Mouse (Mus musculus): ENCODE measurements at regions not wholly inside any gene's neighbourhood (a gene's known extent, or its start where the extent isn't known, plus 50 kb on each side); places are given as distances from the start of the nearest gene placed in this dataset.
A peak's percentile ranks its signal among the peaks of the same experiment; 100 is the strongest.

DNA sequence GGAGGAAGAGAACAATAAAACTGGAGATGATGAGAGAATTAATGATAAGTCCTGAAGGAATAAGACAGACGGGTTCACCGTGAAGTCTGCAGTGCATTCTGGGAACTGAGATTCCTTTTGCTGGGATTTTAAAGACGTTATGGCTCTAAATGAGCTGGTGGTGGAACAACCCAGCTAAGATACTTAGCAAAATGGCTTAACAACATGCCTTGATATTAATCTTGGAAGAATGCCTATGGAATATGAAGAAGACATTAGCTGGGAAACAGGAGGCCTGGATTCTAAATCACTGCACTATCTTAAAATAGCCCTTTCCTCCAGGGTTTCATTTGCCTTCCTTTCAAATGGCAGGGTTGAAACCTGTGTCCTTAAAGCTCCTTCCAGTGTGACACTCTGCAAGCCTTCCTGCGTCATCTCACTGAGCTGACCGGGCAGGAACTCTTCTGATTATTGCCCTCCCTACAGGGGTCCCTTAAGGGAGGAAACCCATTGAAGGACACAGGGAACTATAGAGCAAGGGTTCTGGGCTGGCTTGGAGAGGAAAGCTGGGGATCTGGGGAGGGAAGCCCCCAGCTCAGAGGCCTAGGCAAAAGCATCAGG, 323.9 kb upstream of the Trib2 start:
- no peak for DNase-seq (ENCODE audit: low spot score in 2 of 2)

DNA sequence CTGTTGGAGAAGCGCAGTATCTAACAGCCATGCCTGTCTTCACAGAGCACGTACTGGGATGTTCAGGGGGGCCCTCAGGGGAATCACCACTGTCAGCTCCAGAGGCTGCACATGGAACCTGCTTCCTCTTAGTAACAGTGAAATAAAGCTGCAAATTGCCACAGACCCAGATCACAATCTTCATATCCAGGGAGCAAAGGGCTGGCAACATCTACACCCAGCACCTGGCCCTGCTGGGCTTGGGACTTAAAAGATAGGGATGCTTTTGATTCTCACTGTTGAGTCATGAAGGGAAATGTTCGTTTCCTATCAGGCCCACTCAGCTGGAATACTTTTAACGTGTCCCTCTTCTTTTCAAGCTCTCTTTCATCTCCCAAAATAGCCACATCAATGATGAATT, 322.4 kb upstream of the Trib2 start:
- DNase-seq (ENCODE audit: low spot score in 2 of 2): no peak

DNA sequence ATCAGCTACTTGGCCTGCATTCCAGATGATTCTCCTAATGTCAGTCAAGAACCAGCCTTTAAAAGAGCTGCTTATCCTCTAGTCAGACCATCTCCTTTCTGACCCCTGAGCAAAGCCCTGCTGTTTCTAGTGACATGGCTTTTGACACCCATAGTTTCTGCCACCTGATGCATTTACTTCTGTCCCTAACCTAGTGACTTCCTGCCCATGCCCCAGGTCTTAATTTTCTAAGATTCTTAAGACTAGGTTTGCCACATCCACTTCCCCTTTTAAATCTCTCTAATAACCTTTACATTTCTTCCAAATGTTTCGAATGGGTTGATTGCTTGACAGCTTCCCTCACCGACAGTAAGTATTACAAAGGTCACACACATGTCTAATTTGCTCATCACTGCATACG, 321.1 kb upstream of the Trib2 start:
- peak; percentile 49 to 59 for DNase-seq (ENCODE audit: low spot score in 2 of 2)

DNA sequence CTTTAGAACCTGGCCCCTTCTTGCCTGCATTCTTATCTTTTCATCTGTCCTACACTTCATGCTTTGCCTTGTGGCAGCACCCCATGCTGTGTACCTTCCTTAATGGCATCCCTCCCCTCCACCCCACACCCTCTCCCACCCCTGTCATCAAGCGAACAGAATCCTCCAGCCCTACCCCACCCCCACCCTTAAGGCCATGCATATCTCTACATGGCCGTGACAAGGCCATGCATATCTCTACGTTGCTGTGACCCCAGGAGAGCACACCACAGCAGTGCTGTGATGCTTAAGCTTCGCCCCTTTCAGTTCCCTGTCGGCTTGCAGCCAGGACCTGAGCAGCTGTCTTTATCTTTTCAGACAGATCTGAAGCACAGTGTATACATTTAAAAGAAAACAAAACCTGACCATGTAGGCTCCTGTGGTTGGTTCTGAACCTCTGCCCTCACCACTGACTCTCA, 319.5 kb upstream of the Trib2 start:
- peak; percentile 74 to 75 for DNase-seq (ENCODE audit: low spot score in 2 of 2)

DNA sequence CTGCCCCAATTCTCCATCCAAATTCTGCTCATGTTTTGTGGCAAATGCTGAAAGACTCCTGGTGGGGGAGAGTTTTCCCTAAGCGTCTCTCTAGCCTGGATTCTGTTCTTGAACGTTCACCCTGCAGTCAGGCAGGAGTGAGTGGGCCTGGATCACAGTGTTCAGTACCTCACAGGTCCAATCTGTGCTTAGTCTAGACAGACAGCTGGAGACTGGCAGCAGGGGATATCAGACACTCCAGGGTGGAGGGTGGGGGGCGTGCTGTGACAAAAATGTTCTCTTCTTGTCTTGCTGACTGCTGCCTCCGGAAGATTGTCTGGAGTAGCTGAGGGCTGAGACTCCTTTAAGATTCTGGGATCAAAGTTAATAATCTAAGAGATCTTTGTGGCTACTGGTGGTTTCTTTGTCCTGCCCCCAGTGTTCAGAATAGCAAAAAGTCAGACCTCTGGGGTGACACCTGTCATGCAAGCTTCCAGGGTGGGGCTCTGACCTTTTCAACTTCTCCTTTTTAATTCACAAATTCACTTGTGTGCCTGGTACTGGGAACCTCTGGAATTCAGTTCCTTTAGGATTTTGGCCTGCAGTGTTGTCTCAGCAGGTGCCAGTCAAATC, 319.0 kb upstream of the Trib2 start:
- DNase-seq (ENCODE audit: low spot score in 2 of 2): peak; percentile 60 to 66

DNA sequence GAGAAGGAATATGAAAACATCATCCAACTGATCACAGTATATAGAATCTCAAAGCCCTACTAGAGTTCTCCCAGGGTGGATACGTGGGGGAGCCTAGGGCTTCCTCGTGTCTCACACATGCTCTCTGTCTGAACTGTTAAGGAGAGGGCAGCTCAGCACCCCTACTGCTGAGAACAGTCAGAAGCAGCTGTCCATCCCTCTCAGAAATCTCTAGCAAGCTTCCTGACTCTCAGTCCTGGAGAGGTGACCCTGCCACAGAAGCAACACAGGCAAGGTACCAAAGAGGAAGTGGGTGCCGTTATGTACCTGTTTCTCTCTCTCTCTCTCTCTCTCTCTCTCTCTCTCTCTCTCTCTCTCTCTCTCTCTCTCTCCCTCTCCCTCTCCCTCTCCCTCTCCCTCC, 317.7 kb upstream of the Trib2 start:
- DNase-seq (ENCODE audit: low spot score in 2 of 2): peak; percentile 20 to 31

DNA sequence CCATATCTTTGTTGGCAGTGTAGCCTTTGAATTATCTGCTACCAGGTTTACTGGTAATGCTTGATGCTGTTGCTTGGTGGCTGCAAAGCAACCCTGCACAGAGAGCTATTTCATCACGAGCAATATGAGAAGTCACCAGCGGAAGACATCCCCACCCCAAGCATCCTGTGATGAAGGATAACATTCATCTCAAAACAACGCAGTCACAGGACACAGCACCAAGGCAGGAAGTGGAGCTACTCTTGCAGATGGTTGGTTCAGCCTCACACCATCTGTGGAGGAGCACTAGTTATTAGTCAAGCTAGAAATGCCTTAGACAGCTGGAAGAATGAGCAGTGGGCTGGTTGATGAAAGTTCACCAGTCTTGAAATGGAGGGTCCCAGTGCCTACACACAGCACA, 316.5 kb upstream of the Trib2 start:
- peak; percentile 77 to 81 for DNase-seq (ENCODE audit: low spot score in 2 of 2)

DNA sequence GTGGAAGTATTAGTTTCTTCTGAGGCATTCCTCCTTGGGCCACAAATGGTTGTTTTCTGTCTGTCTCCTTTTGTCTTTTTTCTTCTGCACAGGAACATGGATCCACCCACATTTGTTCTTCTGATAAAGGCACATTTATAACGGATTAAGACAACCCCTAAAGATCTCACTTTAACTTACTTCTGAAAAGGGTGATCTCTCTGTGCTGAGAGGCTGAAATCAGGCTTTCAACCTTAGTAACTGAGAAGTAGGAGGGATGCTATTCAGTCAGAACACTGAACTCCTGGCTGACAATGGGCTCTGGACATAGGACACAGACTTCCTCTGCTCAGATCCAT, 315.0 kb upstream of the Trib2 start:
- no peak for DNase-seq (ENCODE audit: low spot score in 2 of 2)

DNA sequence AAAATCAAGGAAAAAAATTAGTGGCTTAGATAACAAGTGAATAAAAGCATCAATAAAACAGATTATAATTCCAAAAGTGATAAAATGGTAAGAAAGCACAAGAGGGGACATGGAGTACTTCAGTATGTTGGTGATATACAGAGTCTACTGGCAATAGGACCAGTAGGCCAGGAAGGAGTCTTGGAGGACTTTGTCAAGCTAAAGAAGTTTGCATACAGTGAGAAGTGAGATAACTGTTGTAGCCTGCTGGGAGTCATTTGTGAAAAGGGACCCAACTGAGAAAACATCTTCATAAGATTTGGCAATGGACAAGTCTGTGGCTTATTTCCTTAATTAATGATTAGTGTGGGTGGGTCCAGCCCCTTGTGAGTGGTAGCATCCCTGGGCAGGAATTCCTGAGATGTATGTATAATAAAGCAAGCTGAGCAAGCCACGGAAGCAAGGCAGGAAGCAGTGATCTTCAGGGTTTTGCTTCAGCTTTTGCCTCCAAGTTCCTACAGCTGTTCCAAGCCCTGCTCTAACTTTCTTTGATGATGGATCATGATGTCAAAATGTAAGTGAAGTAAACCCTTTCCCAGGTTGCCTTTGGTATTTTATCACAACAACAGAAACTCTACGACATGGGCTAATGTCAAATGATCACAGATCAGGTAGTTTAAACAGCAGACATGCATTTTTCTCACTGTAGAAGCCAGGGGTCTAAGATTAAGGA, 314.5 kb upstream of the Trib2 start:
- DNase-seq (ENCODE audit: low spot score in 2 of 2): no peak

DNA sequence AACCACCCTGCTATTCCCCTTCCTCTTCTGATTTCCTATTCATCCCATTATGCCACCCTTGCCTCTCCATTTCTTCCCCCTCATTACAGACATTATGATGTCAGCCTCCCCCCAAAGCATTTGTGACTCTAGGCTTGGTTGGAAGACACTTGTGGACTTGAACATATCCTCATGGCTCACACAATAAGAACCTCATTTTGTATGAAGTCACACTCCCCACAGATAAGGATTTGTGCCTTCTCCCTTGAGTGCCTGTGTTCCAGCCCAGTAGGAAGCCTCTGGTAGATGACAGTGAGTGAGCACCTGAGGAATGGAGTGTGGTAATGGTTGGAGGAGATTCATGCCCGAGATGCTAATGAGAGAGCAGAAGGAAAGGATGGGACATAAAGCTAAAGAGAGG, 313.9 kb upstream of the Trib2 start:
- DNase-seq (ENCODE audit: low spot score in 2 of 2): no peak

DNA sequence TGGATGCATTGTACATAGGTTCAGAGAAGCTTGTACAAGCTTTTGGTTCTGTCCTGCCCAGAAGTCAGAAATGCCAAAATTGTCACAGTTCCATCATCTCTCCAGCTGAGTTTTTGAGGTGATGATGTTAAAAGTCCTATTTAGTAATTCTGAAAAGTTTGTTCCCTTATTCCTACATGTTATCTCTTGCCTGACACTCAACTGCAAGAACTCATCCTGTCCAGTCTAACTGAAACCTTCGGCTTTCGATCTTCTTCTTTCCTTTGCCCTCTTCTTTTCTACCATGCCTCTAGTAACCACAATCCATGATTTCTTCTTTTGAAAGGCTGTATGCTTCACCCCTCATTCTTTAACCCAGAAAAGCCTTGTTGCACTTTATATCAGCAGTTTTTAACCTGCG, 313.2 kb upstream of the Trib2 start:
- no peak for DNase-seq (ENCODE audit: low spot score in 2 of 2)

DNA sequence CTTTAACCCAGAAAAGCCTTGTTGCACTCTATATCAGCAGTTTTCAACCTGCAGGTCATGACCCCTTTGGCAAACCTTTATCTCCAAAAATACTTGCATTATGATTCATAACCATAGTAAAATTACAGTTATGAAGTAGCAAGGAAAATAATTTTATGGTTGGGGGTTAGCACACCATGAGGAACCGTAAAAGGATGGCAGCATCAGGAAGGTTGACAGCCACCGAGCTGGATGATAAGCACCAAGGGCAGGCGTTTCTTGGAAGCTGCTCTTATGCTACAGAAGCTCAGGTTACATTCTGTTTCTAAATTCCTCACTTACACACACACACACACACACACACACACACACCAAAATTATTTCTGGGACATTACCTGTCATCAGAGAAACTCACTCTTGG, 312.5 kb upstream of the Trib2 start:
- DNase-seq (ENCODE audit: low spot score in 2 of 2): no peak

DNA sequence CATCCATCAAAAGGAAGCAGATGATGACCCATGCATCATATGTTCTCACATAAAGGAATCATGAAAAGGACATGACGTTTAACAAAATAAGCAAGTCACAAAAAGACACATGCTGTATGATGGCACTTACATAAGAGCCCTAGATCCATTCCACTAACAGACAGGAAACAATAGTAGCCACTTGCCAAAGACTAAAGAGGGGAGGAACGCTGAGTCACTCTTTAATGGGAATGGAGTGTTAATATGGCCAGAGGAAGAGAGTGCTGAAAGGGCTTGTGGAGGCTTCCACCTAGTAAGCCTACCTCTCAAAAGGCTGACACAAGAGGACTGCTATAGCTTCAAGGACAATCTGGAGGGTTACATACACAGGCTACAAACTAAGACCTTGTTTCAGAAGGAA, 308.2 kb upstream of the Trib2 start:
- DNase-seq (ENCODE audit: low spot score in 2 of 2): no peak

DNA sequence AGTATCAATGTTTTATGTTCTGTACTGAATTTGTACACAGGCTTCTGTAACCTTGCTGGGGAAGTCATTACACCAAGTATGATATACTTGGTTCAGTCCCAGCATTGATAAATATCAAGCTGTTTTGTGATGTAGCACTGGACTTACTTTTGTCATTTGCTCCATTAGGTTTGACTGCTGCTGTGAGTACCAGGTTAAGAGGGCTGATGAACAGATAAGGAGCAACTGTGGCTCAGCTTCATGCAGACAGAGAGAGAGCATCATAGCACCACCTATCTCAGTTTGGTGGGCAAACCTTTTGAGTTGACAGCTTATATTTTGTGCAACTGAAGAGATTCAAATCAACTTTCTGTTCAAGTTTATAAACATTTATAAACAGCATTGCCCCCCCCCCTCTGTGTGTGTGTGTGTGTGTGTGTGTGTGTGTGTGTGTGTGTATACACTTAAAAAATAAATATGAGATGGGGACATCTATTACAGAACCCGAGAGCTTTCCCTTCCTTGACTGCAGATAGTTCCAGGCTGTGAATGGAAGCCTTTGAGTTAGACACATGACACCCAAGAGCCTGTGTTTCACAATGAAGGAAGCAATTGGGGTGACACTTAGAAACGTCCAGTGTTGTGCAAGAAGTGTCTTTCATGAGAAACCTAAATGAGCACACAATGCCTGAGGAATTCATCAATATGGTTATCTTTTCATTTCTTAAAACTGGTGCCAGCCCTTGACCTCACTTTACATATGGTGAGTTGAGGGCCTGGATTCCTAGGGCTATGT, 305.8 kb upstream of the Trib2 start:
- DNase-seq (ENCODE audit: low spot score in 2 of 2): no peak

DNA sequence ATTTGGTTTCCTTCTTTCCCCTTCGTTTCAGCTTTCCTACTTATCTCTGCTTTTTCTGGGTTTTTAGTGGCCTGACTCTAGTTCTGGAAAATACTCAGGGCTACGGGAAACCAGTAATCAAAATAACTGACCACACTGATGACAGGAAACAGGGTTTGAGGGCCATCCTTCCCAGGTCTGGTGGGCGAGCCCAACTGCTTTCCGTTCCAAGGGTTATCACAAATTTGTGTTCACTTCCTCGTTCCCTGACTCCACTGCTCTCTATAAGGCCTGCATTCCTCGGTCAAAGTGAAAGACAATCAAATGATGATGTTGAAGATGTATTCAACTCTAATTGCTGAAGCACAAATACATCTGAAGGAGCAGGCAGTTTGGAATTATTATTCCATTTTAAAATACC, 305.1 kb upstream of the Trib2 start:
- DNase-seq (ENCODE audit: low spot score in 2 of 2): no peak

DNA sequence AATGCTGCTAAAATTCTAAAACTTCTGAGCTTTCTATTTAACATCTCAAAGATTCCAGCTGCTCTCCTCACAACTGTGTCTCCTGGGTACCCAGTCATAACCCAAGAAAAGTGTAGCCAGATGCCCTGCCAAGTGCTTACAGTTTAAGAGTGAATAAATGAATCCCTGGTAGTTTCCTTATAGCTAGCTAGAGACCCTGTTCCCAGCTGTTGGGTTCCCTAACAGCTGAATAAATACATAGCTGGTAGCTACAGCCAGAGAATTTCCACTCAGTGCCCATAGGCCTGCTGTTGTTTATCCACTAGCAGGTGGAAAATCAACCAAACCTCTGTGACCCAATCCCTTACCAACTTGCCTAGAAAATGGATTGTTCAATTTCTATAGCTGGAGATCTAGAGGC, 302.0 kb upstream of the Trib2 start:
- no peak for DNase-seq (ENCODE audit: low spot score in 2 of 2)

DNA sequence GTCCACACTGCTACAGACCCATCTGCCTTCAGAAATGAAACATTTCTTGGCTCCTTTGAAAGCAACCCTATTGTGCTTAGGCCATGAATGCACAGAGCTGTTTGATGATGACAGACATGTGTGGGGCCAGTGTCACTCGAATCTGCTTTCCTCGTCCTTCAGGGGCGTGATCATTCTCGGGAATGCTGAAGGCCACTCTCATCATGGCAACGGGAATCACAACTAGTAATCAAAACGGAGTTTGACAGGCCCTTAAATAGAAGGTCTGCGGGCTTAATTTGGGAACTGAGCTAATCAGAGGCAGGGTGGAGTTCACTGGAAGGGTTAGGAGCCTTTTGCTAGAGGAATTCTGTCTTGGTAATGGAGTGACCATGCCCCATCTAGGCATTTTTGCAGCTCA, 290.2 kb upstream of the Trib2 start:
- no peak for DNase-seq (ENCODE audit: low spot score in 2 of 2)

DNA sequence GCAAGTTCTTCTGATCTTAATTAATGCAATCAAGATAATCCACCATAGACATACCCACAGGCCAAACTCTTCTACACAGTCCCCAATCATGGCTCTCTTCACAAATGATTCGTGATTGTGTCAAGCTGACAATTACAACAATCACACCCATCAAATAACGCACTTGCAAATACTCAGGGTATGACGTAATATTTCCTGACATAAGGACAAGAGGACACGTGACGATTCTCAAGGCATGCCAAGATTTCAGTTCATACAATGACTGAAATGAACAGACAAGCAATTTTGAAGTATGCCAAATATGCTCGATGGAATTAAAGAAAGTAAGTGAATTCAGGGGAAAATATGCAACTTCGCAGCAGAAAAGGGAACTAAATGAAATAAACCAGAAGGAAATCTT, 282.1 kb upstream of the Trib2 start:
- no peak for DNase-seq (ENCODE audit: low spot score in 2 of 2)

DNA sequence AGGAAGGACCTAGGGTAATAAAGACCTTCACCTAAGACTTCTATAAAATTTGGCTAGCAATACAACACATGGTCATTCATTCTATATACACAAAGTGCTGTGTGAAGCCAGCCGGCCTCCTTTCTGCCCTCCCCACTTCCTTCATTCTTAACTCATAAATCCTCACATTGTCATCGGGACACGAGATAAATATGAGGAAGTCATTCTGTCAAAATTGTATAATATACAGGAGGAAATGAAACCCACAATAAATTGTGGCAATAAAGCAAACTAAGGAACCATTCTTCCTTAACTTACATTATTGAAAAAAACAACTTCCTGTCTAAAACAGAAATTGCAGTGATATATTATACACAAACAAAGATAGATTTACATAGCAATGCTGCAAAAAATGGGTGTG, 275.9 kb upstream of the Trib2 start:
- no peak for DNase-seq (ENCODE audit: low spot score in 2 of 2)

DNA sequence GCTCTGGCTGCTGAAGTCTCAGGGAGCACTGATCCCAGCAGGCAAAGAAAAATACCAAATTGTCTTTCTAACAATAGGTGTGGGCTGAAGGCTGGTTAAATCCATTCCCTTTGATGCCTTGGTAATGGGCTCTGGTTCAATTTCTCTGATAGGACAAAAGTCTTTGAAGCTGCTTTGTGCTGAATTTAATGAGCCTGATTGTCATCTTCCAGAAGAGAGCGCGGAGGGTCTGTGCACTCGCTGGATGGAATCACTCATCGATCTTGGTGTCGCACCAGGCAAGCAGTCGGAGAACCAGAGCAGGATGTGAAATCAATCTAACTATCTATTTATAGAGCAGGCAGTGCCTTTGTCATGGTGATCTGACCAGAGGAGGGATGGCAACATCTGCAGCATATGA, 274.6 kb upstream of the Trib2 start:
- DNase-seq (ENCODE audit: low spot score in 2 of 2): no peak

DNA sequence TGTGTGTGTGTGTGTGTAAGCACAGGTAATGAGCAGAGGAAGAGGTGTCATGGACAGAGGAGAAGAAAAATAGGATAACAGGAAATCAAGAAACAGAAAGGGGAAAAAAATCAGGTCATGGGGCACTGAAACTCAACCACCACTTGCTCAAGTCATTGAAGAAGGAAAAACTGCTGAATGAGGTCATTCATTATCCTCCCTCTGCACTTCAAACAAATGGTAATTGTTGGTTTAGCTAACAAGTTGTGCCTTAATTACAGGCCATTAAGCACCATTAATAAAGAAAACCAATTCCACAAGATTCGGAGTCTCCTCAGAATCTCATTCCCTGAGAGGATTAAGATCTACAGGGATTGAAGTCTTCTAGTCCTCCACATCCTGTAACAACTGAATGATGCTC, 266.5 kb upstream of the Trib2 start:
- no peak for DNase-seq (ENCODE audit: low spot score in 2 of 2)

DNA sequence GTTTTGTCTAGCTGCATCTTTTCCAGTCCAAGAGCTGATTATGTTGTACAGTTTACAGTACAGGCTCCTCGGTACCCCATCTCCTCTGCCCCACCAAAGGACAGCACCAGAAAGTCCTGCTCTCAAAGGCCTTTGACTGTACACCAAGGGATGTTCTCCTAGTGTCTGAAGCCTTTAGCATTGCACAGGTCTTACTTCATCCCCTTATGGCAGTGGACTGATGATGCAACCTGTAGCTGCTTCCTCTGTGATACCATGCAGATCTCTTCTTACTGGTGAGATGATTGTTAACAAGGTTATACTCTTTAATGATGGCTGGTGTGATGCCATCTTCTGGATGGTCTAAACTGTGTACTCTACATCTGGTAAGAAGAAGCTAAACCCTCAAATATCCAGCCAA, 260.5 kb upstream of the Trib2 start:
- DNase-seq (ENCODE audit: low spot score in 2 of 2): no peak

DNA sequence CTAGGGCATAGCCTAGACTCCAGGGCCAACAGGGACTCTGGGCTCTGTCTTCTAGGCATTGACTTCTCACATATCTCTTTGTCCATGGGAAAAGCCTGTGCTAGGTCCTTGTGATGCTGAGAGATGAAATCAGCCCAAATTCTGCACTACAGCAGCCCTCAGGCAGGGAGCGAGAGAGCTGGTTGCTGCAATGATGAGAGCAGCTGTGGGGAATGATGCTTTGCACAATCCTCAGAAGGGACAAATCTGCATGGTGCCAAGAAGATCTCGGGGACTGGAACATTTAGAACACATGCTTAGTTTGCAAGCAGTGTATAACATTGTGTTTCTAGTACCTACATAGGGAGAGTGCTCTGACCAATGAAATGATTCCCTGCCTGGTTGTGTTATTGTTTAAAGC, 259.2 kb upstream of the Trib2 start:
- no peak for DNase-seq (ENCODE audit: low spot score in 2 of 2)
